Mouse (Mus musculus): ENCODE results near the gene Smarca2. TPM values are rescaled to one million over a fixed set of nuclear protein-coding genes. Genes with fewer than 3 reads are reported as not detected.
"Not testable (repeated sequence)": the region's sequence is repeated elsewhere in the genome, so short reads cannot be mapped to it uniquely, and the experiment has no call there.

Gene Smarca2
- polyA plus RNA-seq, 1 experiment from 2014 or later = 83.4 TPM

- no peak for ATAC-seq
- no peak overlapping the region for H3K9ac ChIP-seq
- 73% methylated on average over 10 of the region's 10 CpGs for WGBS
- H3K4me2 ChIP-seq = no peak overlapping the region
- peak overlapping the region; percentile 27; the same call in 1 of the 2 replicates for H3K27ac ChIP-seq
- H3K4me1 ChIP-seq = peaks cover 26% of the 10 kb centered on the region
- H3K36me3 ChIP-seq (ENCODE audit: poor library complexity, severe bottlenecking) = no peaks in the 10 kb centered on the region
- H3K27me3 ChIP-seq = no peaks in the 10 kb centered on the region
- H3K4me3 ChIP-seq = no peak overlapping the region
- H3K9me3 ChIP-seq (replicated peaks) = no peaks in the 10 kb centered on the region
Measured at GRCm38 (mm10) chr19:26734704-26735109, 129.9 kb downstream of the Smarca2 start.

- WGBS = 97% methylated on average over 4 of the region's 4 CpGs
- H3K9me3 ChIP-seq (replicated peaks); H3K27ac ChIP-seq; H3K36me3 ChIP-seq (ENCODE audit: poor library complexity, severe bottlenecking); H3K4me3 ChIP-seq; H3K4me2 ChIP-seq; ATAC-seq; H3K9ac ChIP-seq; H3K27me3 ChIP-seq: not testable (repeated sequence)
- H3K4me1 ChIP-seq = peaks cover 18% of the 10 kb centered on the region
Measured at GRCm38 (mm10) chr19:26745021-26745420, 140.2 kb downstream of the Smarca2 start.

GRCm38 (mm10) chr19:26745567-26745966 is 140.7 kb downstream of the Smarca2 start:
- Histone ChIP-seq H3K9ac (no peak overlapping the region), H3K4me2 (no peak overlapping the region), H3K9me3 (replicated peaks) (no peaks in the 10 kb centered on the region), H3K4me3 (no peak overlapping the region), H3K27me3 (no peaks in the 10 kb centered on the region), H3K4me1 (peaks cover 23% of the 10 kb centered on the region), H3K27ac (no peak overlapping the region), H3K36me3 (ENCODE audit: poor library complexity, severe bottlenecking) (no peaks in the 10 kb centered on the region)
- 90% methylated on average over 7 of the region's 7 CpGs for WGBS
- no peak for ATAC-seq

GRCm38 (mm10) chr19:26746290-26746689 is 141.4 kb downstream of the Smarca2 start:
- H3K4me2 ChIP-seq = no peak overlapping the region; the same call in 1 of the 2 replicates
- ATAC-seq = no peak
- 87% methylated on average over 10 of the region's 10 CpGs for WGBS
- no peaks in the 10 kb centered on the region for H3K9me3 ChIP-seq (replicated peaks)
- peak overlapping the region; percentile 78; the same call in 1 of the 2 replicates for H3K9ac ChIP-seq
- H3K4me1 ChIP-seq = peaks cover 28% of the 10 kb centered on the region
- peak overlapping the region; percentile 100 for H3K27ac ChIP-seq
- H3K27me3 ChIP-seq = no peaks in the 10 kb centered on the region
- H3K4me3 ChIP-seq = no peak overlapping the region
- H3K36me3 ChIP-seq (ENCODE audit: poor library complexity, severe bottlenecking) = no peaks in the 10 kb centered on the region

- 49% methylated on average over 6 of the region's 6 CpGs for WGBS
- Histone ChIP-seq H3K9ac (peak overlapping the region; percentile 78), H3K4me3 (peak overlapping the region; percentile 47)
Measured at GRCm38 (mm10) chr19:26746709-26747467, 142.0 kb downstream of the Smarca2 start.

GRCm38 (mm10) chr19:26747571-26748539 is 143.0 kb downstream of the Smarca2 start:
- peak overlapping the region; percentile 100 for H3K27ac ChIP-seq
- H3K9ac ChIP-seq = peak overlapping the region; percentile 78

More at GRCm38 (mm10) chr19:26746709-26747467, 142.0 kb downstream of the Smarca2 start:
- Histone ChIP-seq H3K27ac (peak overlapping the region; percentile 100), H3K4me1 (peaks cover 29% of the 10 kb centered on the region), H3K4me2 (peak overlapping the region; percentile 67), H3K36me3 (ENCODE audit: poor library complexity, severe bottlenecking) (no peaks in the 10 kb centered on the region), H3K9me3 (replicated peaks) (no peaks in the 10 kb centered on the region), H3K27me3 (no peaks in the 10 kb centered on the region)
- peak; percentile 34 for ATAC-seq

GRCm38 (mm10) chr19:26748676-26749075 is 143.8 kb downstream of the Smarca2 start:
- ATAC-seq = no peak
- H3K36me3 ChIP-seq (ENCODE audit: poor library complexity, severe bottlenecking) = peaks cover 2% of the 10 kb centered on the region; the same call in 1 of the 2 replicates
- H3K9ac ChIP-seq = peak overlapping the region; percentile 78
- peak overlapping the region; percentile 47 for H3K4me3 ChIP-seq
- H3K4me1 ChIP-seq = peaks cover 41% of the 10 kb centered on the region
- H3K4me2 ChIP-seq = peak overlapping the region; percentile 67
- H3K9me3 ChIP-seq (replicated peaks) = no peaks in the 10 kb centered on the region
- no peaks in the 10 kb centered on the region for H3K27me3 ChIP-seq
- peak overlapping the region; percentile 100 for H3K27ac ChIP-seq
- 0% methylated on average over 6 of the region's 6 CpGs for WGBS

More at GRCm38 (mm10) chr19:26747571-26748539, 143.0 kb downstream of the Smarca2 start:
- Histone ChIP-seq H3K4me3 (peak overlapping the region; percentile 47), H3K36me3 (ENCODE audit: poor library complexity, severe bottlenecking) (peaks cover 2% of the 10 kb centered on the region; the same call in 1 of the 2 replicates), H3K4me2 (peak overlapping the region; percentile 67), H3K9me3 (replicated peaks) (no peaks in the 10 kb centered on the region), H3K27me3 (no peaks in the 10 kb centered on the region), H3K4me1 (peaks cover 35% of the 10 kb centered on the region)
- under 1% methylated on average over 36 of the region's 36 CpGs for WGBS
- peak; percentile 87 for ATAC-seq

- Histone ChIP-seq H3K27ac (peak overlapping the region; percentile 100), H3K4me2 (peak overlapping the region; percentile 67), H3K36me3 (ENCODE audit: poor library complexity, severe bottlenecking) (peaks cover 2% of the 10 kb centered on the region; the same call in 1 of the 2 replicates), H3K9ac (peak overlapping the region; percentile 78), H3K9me3 (replicated peaks) (no peaks in the 10 kb centered on the region), H3K27me3 (no peaks in the 10 kb centered on the region), H3K4me3 (peak overlapping the region; percentile 47), H3K4me1 (peaks cover 42% of the 10 kb centered on the region)
- 13% methylated on average over 11 of the region's 11 CpGs for WGBS
- no peak for ATAC-seq
Measured at GRCm38 (mm10) chr19:26749427-26750137, 144.7 kb downstream of the Smarca2 start.

GRCm38 (mm10) chr19:26752611-26753163 is 147.8 kb downstream of the Smarca2 start:
- H3K9ac ChIP-seq = no peak overlapping the region

GRCm38 (mm10) chr19:26753266-26753872 is 148.5 kb downstream of the Smarca2 start:
- Histone ChIP-seq H3K27me3 (no peaks in the 10 kb centered on the region), H3K36me3 (ENCODE audit: poor library complexity, severe bottlenecking) (peaks cover 5% of the 10 kb centered on the region; the same call in 1 of the 2 replicates), H3K9ac (no peak overlapping the region), H3K9me3 (replicated peaks) (no peaks in the 10 kb centered on the region), H3K4me2 (0 out of 2 replicates have a peak overlapping the region, but pooled peaks have one; percentile 8), H3K27ac (no peak overlapping the region), H3K4me1 (peaks cover 30% of the 10 kb centered on the region), H3K4me3 (no peak overlapping the region)
- ATAC-seq = no peak
- WGBS = 65% methylated on average over 7 of the region's 7 CpGs

More at GRCm38 (mm10) chr19:26752611-26753163, 147.8 kb downstream of the Smarca2 start:
- no peak overlapping the region for H3K4me3 ChIP-seq
- whole genome bisulfite sequencing = 89% methylated on average over 15 of the region's 15 CpGs
- H3K4me1 ChIP-seq = peaks cover 30% of the 10 kb centered on the region
- no peak for ATAC-seq
- peaks cover 5% of the 10 kb centered on the region; the same call in 1 of the 2 replicates for H3K36me3 ChIP-seq (ENCODE audit: poor library complexity, severe bottlenecking)
- H3K27me3 ChIP-seq = no peaks in the 10 kb centered on the region
- H3K4me2 ChIP-seq = no peak overlapping the region; the same call in 1 of the 2 replicates
- H3K9me3 ChIP-seq (replicated peaks) = no peaks in the 10 kb centered on the region
- no peak overlapping the region for H3K27ac ChIP-seq

Measured in forebrain, embryonic 13.5 days (tissue).